Mouse (Mus musculus) layer of hippocampus, adult 9-11 months (tissue): Measurements from ENCODE around the gene Yars2.

ENCODE experiments used
- DNase-seq: peaks from one replicate; pipeline ENCODE4 v3.0.0; 2022

Gene Yars2

GRCm38 (mm10) chr16:16302369-16303137 is at the start of gene Yars2:
TSS of gene Yars2 (plus strand) at chr16:16302965.
- peak; percentile 95 for DNase-seq

GRCm38 (mm10) chr16:16253326-16254074 is 49.3 kb upstream of the Yars2 start:
- DNase-seq: no peak

GRCm38 (mm10) chr16:16255217-16255616 is 47.5 kb upstream of the Yars2 start:
- DNase-seq: no peak

- DNase-seq: no peak
Measured at GRCm38 (mm10) chr16:16255874-16256273, 46.9 kb upstream of the Yars2 start.

- no peak for DNase-seq
Measured at GRCm38 (mm10) chr16:16256672-16257071, 46.1 kb upstream of the Yars2 start.

- peak; percentile 38 for DNase-seq
Measured at GRCm38 (mm10) chr16:16260882-16261281, 41.9 kb upstream of the Yars2 start.

GRCm38 (mm10) chr16:16261481-16261880 is 41.3 kb upstream of the Yars2 start:
- no peak for DNase-seq

- DNase-seq: no peak
Measured at GRCm38 (mm10) chr16:16262436-16262835, 40.3 kb upstream of the Yars2 start.

- DNase-seq: no peak
Measured at GRCm38 (mm10) chr16:16272978-16273377, 29.8 kb upstream of the Yars2 start.

GRCm38 (mm10) chr16:16273752-16274151 is 29.0 kb upstream of the Yars2 start:
- DNase-seq: no peak

- peak; percentile 14 for DNase-seq
Measured at GRCm38 (mm10) chr16:16303138-16303827, 518 bp downstream of the Yars2 start.

GRCm38 (mm10) chr16:16303888-16304287 is 1.1 kb downstream of the Yars2 start:
- no peak for DNase-seq

- DNase-seq: no peak
Measured at GRCm38 (mm10) chr16:16311319-16311718, 8.6 kb downstream of the Yars2 start.

GRCm38 (mm10) chr16:16325775-16326336 is 23.1 kb downstream of the Yars2 start:
- no peak for DNase-seq

- DNase-seq: no peak
Measured at GRCm38 (mm10) chr16:16346420-16346819, 43.7 kb downstream of the Yars2 start.

GRCm38 (mm10) chr16:16357908-16358307 is 55.1 kb downstream of the Yars2 start:
- DNase-seq: no peak

- DNase-seq: peak; percentile 93
Measured at GRCm38 (mm10) chr16:16358481-16359100, 55.8 kb downstream of the Yars2 start, which contains the start of gene Dnm1l. TSS of gene Dnm1l (minus strand) at chr16:16358959.

GRCm38 (mm10) chr16:16359101-16359482 is 56.3 kb downstream of the Yars2 start:
- DNase-seq: peak; percentile 5
